Mouse (Mus musculus) megakaryocyte, embryonic 14.5 days (primary cell): ENCODE data around the gene Gpr143. TPM values are rescaled to one million over a fixed set of nuclear protein-coding genes. Genes with fewer than 3 reads are reported as not detected.
A peak's percentile ranks its signal among the peaks of the same experiment; 100 is the strongest.
"Not testable (repeated sequence)": the region's sequence is repeated elsewhere in the genome, so short reads cannot be mapped to it uniquely, and the experiment has no call there.

Experiments used
- H3K27me3 ChIP-seq: replicated peaks from 2 replicates; pipeline ENCODE3; 2012; ENCODE audit warnings: inconsistent platforms
- H3K36me3 ChIP-seq: replicated peaks from 2 replicates; pipeline ENCODE3; 2012; ENCODE audit warnings: low read length, inconsistent platforms, mixed read lengths
- H3K4me1 ChIP-seq: 2 replicates; pipeline ENCODE4 v1.6.1; 2012; ENCODE audit warnings: inconsistent platforms
- H3K4me3 ChIP-seq: replicated peaks from 2 replicates; pipeline ENCODE3; 2012; ENCODE audit warnings: moderate library complexity, mild to moderate bottlenecking, inconsistent platforms
- H3K9me3 ChIP-seq: 2 replicates; pipeline ENCODE4 v1.6.1; 2012; ENCODE audit warnings: inconsistent platforms
- FLI1 ChIP-seq: IDR thresholded peaks from 2 replicates; pipeline ENCODE4 v1.6.1; 2012; ENCODE audit warnings: low read length, inconsistent platforms, mixed read lengths
- GATA1 ChIP-seq: IDR thresholded peaks from 3 replicates; pipeline ENCODE4 v1.6.1; 2012; ENCODE audit warnings: mixed read lengths, low read length, inconsistent platforms, borderline replicate concordance
- polyA plus RNA-seq: library from polyadenylated mRNA; stranded (reverse); fragments of >175 nt; gene quantifications from 2 replicates; pipeline ENCODE4 v1.2.3, GENCODE M21; 2012; ENCODE audit warnings: low replicate concordance; ENCODE audit not compliant: insufficient read depth

Gene Gpr143
- polyA plus RNA-seq, 1 experiment = not detected

GRCm38 (mm10) chrX:152764171-152764570, 17.6 kb upstream of the Gpr143 start:
- peaks cover 20% of the 10 kb centered on the region for H3K27me3 ChIP-seq
- H3K4me1 ChIP-seq = no peaks in the 10 kb centered on the region
- TF ChIP-seq FLI1 (no peak), GATA1 (no peak)
- H3K4me3 ChIP-seq = no peak overlapping the region
- H3K36me3 ChIP-seq = no peaks in the 10 kb centered on the region
- peaks cover 3% of the 10 kb centered on the region; the same call in 1 of the 2 replicates for H3K9me3 ChIP-seq

GRCm38 (mm10) chrX:152768891-152769599, 12.7 kb upstream of the Gpr143 start, which contains the start of gene Shroom2:
Gene Shroom2, minus strand, starts transcription at chrX:152769465.
- H3K9me3 ChIP-seq = peaks cover 12% of the 10 kb centered on the region
- TF ChIP-seq GATA1 (no peak), FLI1 (no peak)
- peak within 1 kb of the TSS; percentile 50 for H3K4me3 ChIP-seq
- no peaks in the 10 kb centered on the region for H3K36me3 ChIP-seq
- no peaks in the 10 kb centered on the region for H3K4me1 ChIP-seq
- H3K27me3 ChIP-seq = peaks cover 36% of the 10 kb centered on the region

DNA sequence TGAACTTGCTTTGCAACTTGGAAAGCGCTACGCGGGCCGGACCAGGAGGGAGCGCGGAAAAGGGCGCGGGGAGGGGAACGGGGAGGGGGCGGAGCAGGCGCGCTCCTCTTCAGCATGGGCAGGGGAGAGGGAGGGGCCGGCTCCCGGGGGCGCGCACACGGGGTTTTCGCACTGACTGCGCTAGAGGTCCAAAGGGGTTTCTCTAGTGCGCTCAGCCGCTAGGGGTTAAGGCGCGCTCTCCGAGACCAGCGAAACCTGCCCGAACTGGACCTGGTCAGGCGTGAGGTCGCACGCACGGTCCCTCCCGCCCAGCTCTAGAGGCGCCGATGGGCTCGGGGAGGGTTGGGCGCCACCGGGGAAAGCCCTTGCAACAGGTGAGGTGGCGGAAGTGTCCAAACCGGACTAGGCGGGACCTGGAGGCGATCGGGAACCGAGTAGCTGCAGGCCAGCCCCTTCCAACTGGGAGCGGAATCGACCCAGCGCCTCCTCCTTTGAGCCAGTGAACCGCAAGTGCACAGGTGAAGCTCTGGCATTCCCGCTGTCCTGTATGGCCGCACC, 12.0 kb upstream of the Gpr143 start:
- H3K4me1 ChIP-seq = no peaks in the 10 kb centered on the region
- TF ChIP-seq GATA1 = no peak
- TF ChIP-seq FLI1 = no peak
- H3K9me3 ChIP-seq = peaks cover 12% of the 10 kb centered on the region
- peaks cover 36% of the 10 kb centered on the region for H3K27me3 ChIP-seq
- peak overlapping the region; percentile 50 for H3K4me3 ChIP-seq
- H3K36me3 ChIP-seq = no peaks in the 10 kb centered on the region

DNA sequence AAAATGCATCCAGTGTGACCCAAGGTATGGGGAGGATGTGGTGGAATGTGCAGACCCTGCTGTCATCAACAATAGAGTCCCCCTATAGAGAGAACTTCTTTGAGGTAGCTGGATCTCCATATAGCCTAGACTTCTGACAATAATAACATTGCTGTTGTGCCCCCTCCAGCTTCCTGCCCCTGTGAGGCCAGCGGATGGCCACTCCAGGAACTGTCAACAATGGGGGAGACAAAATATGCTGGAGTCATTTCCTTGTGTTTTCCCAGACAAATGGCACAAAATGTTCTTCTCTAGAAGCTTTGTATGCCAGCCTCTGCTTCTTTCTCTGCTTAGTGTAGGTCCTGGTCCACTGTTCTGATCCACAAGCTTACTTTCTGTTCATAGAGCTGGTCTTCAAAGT, 6.4 kb downstream of the Gpr143 start:
- Histone ChIP-seq H3K36me3 (no peaks in the 10 kb centered on the region), H3K27me3 (peaks cover 14% of the 10 kb centered on the region), H3K4me1 (no peaks in the 10 kb centered on the region), H3K4me3 (no peak overlapping the region), H3K9me3 (no peaks in the 10 kb centered on the region)
- TF ChIP-seq FLI1 (no peak), GATA1 (no peak)

DNA sequence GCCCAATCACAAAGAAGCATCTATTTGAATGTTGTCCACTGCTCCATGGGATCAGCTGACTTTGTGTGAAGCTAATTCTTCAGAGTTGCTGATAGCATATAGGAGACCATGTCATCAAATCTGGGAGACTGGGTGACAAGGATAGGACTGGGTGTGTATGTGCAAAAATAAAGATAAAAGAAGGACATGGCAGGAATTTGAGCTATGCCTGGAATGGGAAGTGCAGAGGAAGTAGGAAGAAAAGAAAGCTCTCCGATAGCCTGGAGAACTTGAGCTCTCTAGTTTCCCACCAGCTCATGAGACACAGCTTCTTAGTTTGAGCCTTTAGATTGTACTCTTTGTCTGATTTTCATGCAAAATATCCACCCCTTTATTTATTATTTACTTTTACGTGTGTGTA, 6.9 kb downstream of the Gpr143 start:
- Histone ChIP-seq H3K9me3 (no peaks in the 10 kb centered on the region), H3K36me3 (no peaks in the 10 kb centered on the region), H3K4me1 (no peaks in the 10 kb centered on the region), H3K27me3 (peaks cover 14% of the 10 kb centered on the region), H3K4me3 (no peak overlapping the region)
- no peak for TF ChIP-seq GATA1
- TF ChIP-seq FLI1 = no peak

- Histone ChIP-seq H3K36me3 (no peaks in the 10 kb centered on the region), H3K4me3 (no peak overlapping the region), H3K27me3 (peaks cover 17% of the 10 kb centered on the region), H3K4me1 (no peaks in the 10 kb centered on the region), H3K9me3 (no peaks in the 10 kb centered on the region)
- no peak for TF ChIP-seq FLI1
These were observed 23.6 kb downstream of the Gpr143 start for GRCm38 (mm10) chrX:152805317-152805716.

DNA sequence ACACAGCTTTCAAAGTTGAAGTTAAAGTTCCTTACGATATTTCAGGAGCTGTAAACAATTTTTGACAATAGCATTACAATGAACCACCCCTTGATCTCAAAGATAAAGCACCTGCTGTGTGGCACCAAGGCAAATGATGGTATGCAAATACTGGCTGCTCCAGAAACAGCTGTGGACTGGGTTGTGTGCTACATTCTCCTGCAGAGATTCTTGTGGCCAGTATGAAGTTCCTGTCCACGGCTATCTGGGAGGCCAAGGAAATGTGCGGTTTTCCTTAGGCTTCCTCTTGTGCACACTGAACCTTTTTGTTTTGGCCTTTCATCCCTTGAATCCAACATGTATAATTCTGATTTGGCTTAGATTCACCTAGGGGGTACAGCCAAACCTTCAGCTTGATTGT, 31.6 kb downstream of the Gpr143 start:
- H3K36me3 ChIP-seq = no peaks in the 10 kb centered on the region
- TF ChIP-seq FLI1 = no peak
- TF ChIP-seq GATA1 = no peak
- no peaks in the 10 kb centered on the region for H3K9me3 ChIP-seq
- peaks cover 15% of the 10 kb centered on the region for H3K27me3 ChIP-seq
- no peak overlapping the region for H3K4me3 ChIP-seq
- H3K4me1 ChIP-seq = no peaks in the 10 kb centered on the region

DNA sequence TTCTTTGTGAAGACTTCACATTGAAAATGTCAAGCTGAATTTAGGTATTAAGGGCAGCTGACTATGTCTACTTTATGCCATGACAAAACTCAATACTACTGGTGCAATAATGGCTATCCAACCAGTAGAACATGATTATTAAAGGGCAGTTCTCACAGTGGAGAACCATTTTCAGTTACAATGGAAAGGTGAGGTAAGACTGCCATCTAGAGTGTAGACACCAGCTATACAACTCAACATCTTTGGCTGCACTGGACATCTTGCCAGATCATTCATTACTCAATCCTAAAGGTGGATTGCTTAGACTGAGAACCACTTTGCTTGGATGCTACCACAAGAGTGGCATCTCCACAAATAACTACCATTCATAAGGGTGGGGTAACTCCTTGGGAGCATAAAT, 37.3 kb downstream of the Gpr143 start:
- Histone ChIP-seq H3K36me3 (no peaks in the 10 kb centered on the region), H3K9me3 (no peaks in the 10 kb centered on the region), H3K4me1 (no peaks in the 10 kb centered on the region), H3K27me3 (peaks cover 16% of the 10 kb centered on the region), H3K4me3 (no peak overlapping the region)
- TF ChIP-seq FLI1 = no peak
- no peak for TF ChIP-seq GATA1

- not testable (repeated sequence) for H3K4me3 ChIP-seq, H3K4me1 ChIP-seq, H3K9me3 ChIP-seq, H3K27me3 ChIP-seq, H3K36me3 ChIP-seq
These were observed 49.4 kb downstream of the Gpr143 start for GRCm38 (mm10) chrX:152831003-152831550.

GRCm38 (mm10) chrX:152834940-152835339, 53.2 kb downstream of the Gpr143 start:
- not testable (repeated sequence) for H3K4me3 ChIP-seq, H3K36me3 ChIP-seq

More at GRCm38 (mm10) chrX:152834940-152835339, 53.2 kb downstream of the Gpr143 start:
- H3K9me3 ChIP-seq, H3K27me3 ChIP-seq, H3K4me1 ChIP-seq: not testable (repeated sequence)
